In the genomic region with DNA sequence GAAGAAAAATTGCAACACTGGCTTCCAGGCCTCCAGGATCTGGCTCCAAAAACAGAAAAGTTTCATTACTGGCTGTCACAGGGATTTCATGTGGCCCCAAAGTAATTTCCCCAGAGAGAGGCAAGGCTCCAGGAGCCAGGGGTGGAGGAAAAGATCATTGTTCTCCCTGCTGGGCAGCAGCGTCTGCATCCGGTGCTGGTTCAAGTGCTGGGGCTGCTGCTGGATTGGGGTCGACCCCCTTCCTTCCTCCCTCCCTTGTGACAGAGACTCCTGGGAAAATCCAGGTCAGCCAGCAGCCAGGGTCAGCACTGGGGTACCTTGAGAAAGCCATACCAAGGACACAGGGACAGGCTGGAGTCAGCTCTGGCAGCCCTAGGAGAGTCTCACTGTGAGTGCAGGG, we compare ENCODE assay signal across 16 mouse cellular contexts.
DNase-seq lines count a peak whose midpoint lies in the region; ATAC-seq and TF ChIP-seq lines count a peak whose summit lies in the region.
"Had no signal": no experiment of that assay in that cellular context is flagged by ENCODE, and none has a peak within 500 bp of the region (broad histone marks: within the 10 kb centered on the region; RNA-seq: fewer than 3 reads in every experiment).

No protein-coding gene starts in this region.

- H3K9ac ChIP-seq in liver, embryonic 11.5 days (ENCODE audit: low read depth, low read length), result no peak overlapping the region
- H3K9ac ChIP-seq in liver, postnatal 0 days (replicated peaks), result no peak overlapping the region
- H3K9ac ChIP-seq in heart, embryonic 14.5 days (ENCODE audit: low read length), result no peak overlapping the region
- no peak overlapping the region for H3K9ac ChIP-seq in liver, embryonic 13.5 days
- H3K9ac ChIP-seq: forebrain, embryonic 15.5 days; liver, embryonic 14.5 days had no signal

- H3K4me1 ChIP-seq in liver, embryonic 11.5 days (replicated peaks; ENCODE audit: control insufficient read depth, insufficient read depth, low read length), result 0 out of 2 replicates have a peak, but pooled peaks cover 9% of the 10 kb centered on the region
- no peaks in the 10 kb centered on the region for H3K4me1 ChIP-seq in liver, postnatal 0 days (ENCODE audit: insufficient read depth)
- H3K4me1 ChIP-seq in heart, embryonic 14.5 days (ENCODE audit: control insufficient read depth in 2 of 2, insufficient read depth in 2 of 2, low read length in 2 of 2), result peaks cover 0 to 7% of the 10 kb centered on the region in 2 experiments; a peak in 1 of 4 replicates
- H3K4me1 ChIP-seq in liver, embryonic 13.5 days (replicated peaks), result peaks cover 82% of the 10 kb centered on the region
- H3K4me1 ChIP-seq: forebrain, embryonic 15.5 days had no signal

- H3K4me2 ChIP-seq in liver, embryonic 11.5 days, result no peak overlapping the region
- no peak overlapping the region for H3K4me2 ChIP-seq in liver, postnatal 0 days (ENCODE audit: low read depth, low read length)
- no peak overlapping the region for H3K4me2 ChIP-seq in heart, embryonic 14.5 days (ENCODE audit: low read length)
- H3K4me2 ChIP-seq in liver, embryonic 13.5 days, result no peak overlapping the region
- H3K4me2 ChIP-seq: forebrain, embryonic 15.5 days had no signal

- no peak for TF ChIP-seq CTCF in liver, postnatal 0 days (IDR thresholded peaks at IDR 0.05; ENCODE audit: low read depth)

- no peaks in the 10 kb centered on the region for H3K9me3 ChIP-seq in liver, embryonic 11.5 days (ENCODE audit: control insufficient read depth, low read length)
- no peaks in the 10 kb centered on the region for H3K9me3 ChIP-seq in liver, postnatal 0 days (ENCODE audit: low read length)
- H3K9me3 ChIP-seq in heart, embryonic 14.5 days (ENCODE audit: control insufficient read depth, low read length), result no peaks in the 10 kb centered on the region
- H3K9me3 ChIP-seq in liver, embryonic 13.5 days (replicated peaks), result no peaks in the 10 kb centered on the region
- H3K9me3 ChIP-seq: forebrain, embryonic 15.5 days; G1E had no signal

- ATAC-seq in liver, embryonic 11.5 days (replicated peaks; ENCODE audit: low FRiP score), result no peak
- ATAC-seq in liver, postnatal 0 days, result no peak
- ATAC-seq in heart, embryonic 14.5 days (ENCODE audit: insufficient number of reproducible peaks, insufficient read depth, low FRiP score, low read depth), result peak; percentile 17; the same call in 1 of the 2 replicates
- ATAC-seq in liver, embryonic 13.5 days (ENCODE audit: low read depth), result no peak
- ATAC-seq: forebrain, embryonic 15.5 days; inflammation-experienced regulatory T-cells, adult 6 months; midbrain, embryonic 16.5 days had no signal

- 0 out of 2 replicates have a peak overlapping the region, but pooled peaks have one; percentile 25 for H3K27ac ChIP-seq in liver, embryonic 11.5 days (ENCODE audit: low read depth, low read length)
- no peak overlapping the region for H3K27ac ChIP-seq in liver, postnatal 0 days (ENCODE audit: low read depth)
- H3K27ac ChIP-seq in heart, embryonic 14.5 days (replicated peaks in 1 of 2; ENCODE audit: control insufficient read depth in 1 of 2, insufficient read depth in 1 of 2, low read depth in 2 of 2, low read length in 2 of 2), result peak overlapping the region; percentile 55 to 56
- H3K27ac ChIP-seq in liver, embryonic 13.5 days, result 0 out of 2 replicates have a peak overlapping the region, but pooled peaks have one; percentile 16
- H3K27ac ChIP-seq: forebrain, embryonic 15.5 days; liver, embryonic 14.5 days had no signal

- peak; percentile 15 for DNase-seq in adrenal gland, postnatal 10 days
- no peak for DNase-seq in adrenal gland, postnatal 36 days
- DNase-seq in liver, embryonic 11.5 days (ENCODE audit: low spot score), result no peak
- no peak for DNase-seq in liver, postnatal 0 days
- no peak for DNase-seq in liver, embryonic 13.5 days
- DNase-seq in urinary bladder, adult 2 months (ENCODE audit: low spot score), result no peak
- DNase-seq in cerebellum, adult 11 months, result no peak
- DNase-seq: adrenal gland, postnatal 25 days; cerebellum, postnatal 36 days; thymus, postnatal 4 days had no signal

- H3K36me3 ChIP-seq in liver, embryonic 11.5 days (ENCODE audit: control insufficient read depth, insufficient read depth, low read length), result no peaks in the 10 kb centered on the region
- no peaks in the 10 kb centered on the region for H3K36me3 ChIP-seq in liver, postnatal 0 days (replicated peaks; ENCODE audit: insufficient read depth, low read length)
- H3K36me3 ChIP-seq in heart, embryonic 14.5 days (ENCODE audit: control insufficient read depth, insufficient read depth, low read length), result no peaks in the 10 kb centered on the region
- no peaks in the 10 kb centered on the region for H3K36me3 ChIP-seq in liver, embryonic 13.5 days
- H3K36me3 ChIP-seq: forebrain, embryonic 15.5 days; G1E had no signal

- H3K4me3 ChIP-seq in liver, embryonic 11.5 days (ENCODE audit: low read depth, low read length), result no peak overlapping the region
- H3K4me3 ChIP-seq in liver, postnatal 0 days (ENCODE audit: low read depth, low read length), result no peak overlapping the region
- H3K4me3 ChIP-seq in heart, embryonic 14.5 days (ENCODE audit: control insufficient read depth in 1 of 2, insufficient read depth in 1 of 2, low read depth in 1 of 2, low read length in 2 of 2), result no peak overlapping the region
- H3K4me3 ChIP-seq in liver, embryonic 13.5 days (replicated peaks), result no peak overlapping the region
- H3K4me3 ChIP-seq: forebrain, embryonic 15.5 days had no signal

- WGBS in liver, embryonic 11.5 days, result 19% methylated on average over 3 of the region's 3 CpGs
- WGBS in liver, postnatal 0 days (ENCODE audit: insufficient replicate concordance), result 33% methylated on average over 3 of the region's 3 CpGs
- 11% methylated on average over 3 of the region's 3 CpGs for WGBS in heart, embryonic 14.5 days
- WGBS in liver, embryonic 13.5 days (ENCODE audit: insufficient replicate concordance), result 26% methylated on average over 3 of the region's 3 CpGs

- TF ChIP-seq EP300 in liver, postnatal 0 days (IDR thresholded peaks at IDR 0.05; ENCODE audit: low read depth), result no peak

- H3K27me3 ChIP-seq in liver, embryonic 11.5 days (replicated peaks; ENCODE audit: control insufficient read depth, insufficient read depth, low read length), result no peaks in the 10 kb centered on the region
- H3K27me3 ChIP-seq in liver, postnatal 0 days (ENCODE audit: insufficient read depth, low read length), result no peaks in the 10 kb centered on the region
- H3K27me3 ChIP-seq in heart, embryonic 14.5 days (ENCODE audit: control insufficient read depth, insufficient read depth, low read length), result peaks cover 18% of the 10 kb centered on the region; the same call in 1 of the 2 replicates
- 0 out of 2 replicates have a peak, but pooled peaks cover 3% of the 10 kb centered on the region for H3K27me3 ChIP-seq in liver, embryonic 13.5 days
- H3K27me3 ChIP-seq: forebrain, embryonic 15.5 days had no signal
